Mouse (Mus musculus): Measurements from ENCODE around the gene Pex11b. TPM values are rescaled to one million over a fixed set of nuclear protein-coding genes. Genes with fewer than 3 reads are reported as not detected.

Gene Pex11b
- polyA plus RNA-seq, 1 experiment from 2014 or later, result 19.8 TPM

DNA sequence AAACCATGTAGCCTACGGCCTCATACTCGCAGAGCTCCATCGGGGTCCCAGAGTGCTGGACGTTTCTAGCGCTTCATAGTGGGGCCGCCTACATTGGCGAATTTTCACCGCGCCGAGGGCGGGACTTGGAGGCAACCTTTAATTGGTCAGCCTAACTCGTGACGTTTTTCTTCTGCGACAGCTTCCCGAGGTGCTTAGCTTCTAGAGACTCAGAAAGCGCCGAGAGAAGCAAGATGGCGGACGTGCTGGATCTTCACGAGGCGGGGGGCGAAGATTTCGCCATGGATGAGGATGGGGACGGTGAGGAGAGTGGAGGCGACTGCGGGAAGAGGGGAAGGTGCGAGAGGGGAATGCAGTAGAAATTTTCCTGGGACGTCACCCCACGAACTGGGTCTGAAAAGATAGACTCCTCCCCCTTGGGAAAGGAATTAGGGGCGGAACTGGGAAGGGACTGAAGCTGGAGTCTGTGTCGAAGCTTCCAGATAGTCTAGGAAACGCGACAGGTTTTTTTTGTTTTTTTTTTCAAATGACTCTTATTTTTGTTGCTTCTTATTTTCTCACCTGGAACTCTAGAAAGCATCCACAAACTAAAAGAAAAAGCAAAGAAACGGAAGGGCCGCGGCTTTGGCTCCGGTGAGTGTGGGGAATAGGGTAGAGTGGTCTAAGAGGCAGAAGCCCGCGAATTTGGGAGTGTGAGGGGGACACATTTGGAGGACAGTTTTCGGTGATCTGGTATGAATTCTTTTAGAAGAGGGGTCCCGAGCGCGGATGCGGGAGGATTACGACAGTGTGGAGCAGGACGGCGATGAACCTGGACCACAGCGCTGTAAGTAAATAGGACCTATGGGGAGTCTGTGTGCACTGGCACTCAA, 5.2 kb upstream of the Pex11b start, which contains the start of gene Rbm8a:
Rbm8a (plus strand) TSS at position 205 of the 872 bp plus-strand sequence.
- peak within 1 kb of the TSS; percentile 74 for H3K4me3 ChIP-seq (replicated peaks)
- H3K4me1 ChIP-seq (replicated peaks), result peaks cover 35% of the 10 kb centered on the region
- 1% methylated on average over 48 of the region's 48 CpGs for WGBS (ENCODE audit: insufficient replicate concordance)
- DNase-seq (peak; percentile 93), ATAC-seq (ENCODE audit: low read depth) (peak; percentile 93)
- peak within 1 kb of the TSS; percentile 83 for H3K9ac ChIP-seq
- H3K27ac ChIP-seq, result peak within 1 kb of the TSS; percentile 56; the same call in 1 of the 2 replicates
- no peaks in the 10 kb centered on the region for H3K9me3 ChIP-seq (replicated peaks)
- peak within 1 kb of the TSS; percentile 81 for H3K4me2 ChIP-seq
- H3K27me3 ChIP-seq, result no peaks in the 10 kb centered on the region
- H3K36me3 ChIP-seq, result peaks cover 29% of the 10 kb centered on the region

GRCm38 (mm10) chr3:96632058-96632457, 3.1 kb upstream of the Pex11b start:
- no peaks in the 10 kb centered on the region for H3K27me3 ChIP-seq
- H3K4me3 ChIP-seq (replicated peaks), result no peak overlapping the region
- no peaks in the 10 kb centered on the region for H3K9me3 ChIP-seq (replicated peaks)
- no peak overlapping the region for H3K4me2 ChIP-seq
- ATAC-seq (ENCODE audit: low read depth), result no peak
- no peak overlapping the region for H3K9ac ChIP-seq
- H3K27ac ChIP-seq, result no peak overlapping the region
- peaks cover 51% of the 10 kb centered on the region for H3K4me1 ChIP-seq (replicated peaks)
- DNase-seq, result no peak
- H3K36me3 ChIP-seq, result peaks cover 28% of the 10 kb centered on the region

- no peak overlapping the region for H3K4me3 ChIP-seq (replicated peaks)
- H3K4me1 ChIP-seq (replicated peaks), result peaks cover 47% of the 10 kb centered on the region
- no peak overlapping the region for H3K27ac ChIP-seq
- no peak for ATAC-seq (ENCODE audit: low read depth)
- H3K4me2 ChIP-seq, result 0 out of 2 replicates have a peak overlapping the region, but pooled peaks have one; percentile 93
- H3K9ac ChIP-seq, result no peak overlapping the region
- H3K27me3 ChIP-seq, result no peaks in the 10 kb centered on the region
- 36% methylated on average over 1 of the region's 1 CpGs for WGBS (ENCODE audit: insufficient replicate concordance)
- H3K9me3 ChIP-seq (replicated peaks), result no peaks in the 10 kb centered on the region
- peaks cover 39% of the 10 kb centered on the region for H3K36me3 ChIP-seq
- no peak for DNase-seq
These were observed 1.2 kb upstream of the Pex11b start for GRCm38 (mm10) chr3:96634015-96634414.

DNA sequence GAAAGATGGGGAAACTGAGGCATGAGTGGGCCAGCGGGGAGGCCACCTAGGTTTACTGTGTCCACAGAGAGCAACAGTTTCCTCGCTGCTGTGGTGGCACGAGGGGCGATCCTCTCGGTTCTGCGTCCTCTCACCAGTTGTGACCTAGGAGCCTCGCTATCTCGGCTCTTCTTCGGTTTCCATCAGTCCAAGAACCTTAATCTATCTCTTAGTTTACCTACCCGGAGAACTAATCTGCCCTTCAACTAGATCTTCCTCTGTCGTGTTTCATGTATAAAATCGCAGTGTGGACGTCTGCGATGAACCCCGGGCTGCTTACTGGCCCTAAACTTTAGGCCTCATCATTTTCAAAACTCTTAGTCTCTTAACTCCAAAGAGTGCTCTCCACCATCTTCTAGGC, 730 bp downstream of the Pex11b start:
- ATAC-seq (ENCODE audit: low read depth), result peak; percentile 27
- Histone ChIP-seq H3K27ac (peak overlapping the region; percentile 87), H3K4me2 (peak overlapping the region; percentile 93), H3K4me3 (replicated peaks) (peak overlapping the region; percentile 94), H3K9ac (peak overlapping the region; percentile 96), H3K36me3 (peaks cover 40% of the 10 kb centered on the region), H3K9me3 (replicated peaks) (no peaks in the 10 kb centered on the region), H3K4me1 (replicated peaks) (peaks cover 39% of the 10 kb centered on the region), H3K27me3 (no peaks in the 10 kb centered on the region)
- whole genome bisulfite sequencing (ENCODE audit: insufficient replicate concordance), result 8% methylated on average over 15 of the region's 15 CpGs
- no peak for DNase-seq

GRCm38 (mm10) chr3:96636448-96636847, 1.3 kb downstream of the Pex11b start:
- DNase-seq, result peak; percentile 4
- H3K36me3 ChIP-seq, result peaks cover 36% of the 10 kb centered on the region
- no peaks in the 10 kb centered on the region for H3K27me3 ChIP-seq
- H3K27ac ChIP-seq, result peak overlapping the region; percentile 87; the same call in 1 of the 2 replicates
- peak overlapping the region; percentile 94 for H3K4me3 ChIP-seq (replicated peaks)
- H3K4me2 ChIP-seq, result peak overlapping the region; percentile 93
- no peaks in the 10 kb centered on the region for H3K9me3 ChIP-seq (replicated peaks)
- H3K9ac ChIP-seq, result peak overlapping the region; percentile 96
- WGBS (ENCODE audit: insufficient replicate concordance), result 49% methylated on average over 11 of the region's 11 CpGs
- peaks cover 35% of the 10 kb centered on the region for H3K4me1 ChIP-seq (replicated peaks)
- ATAC-seq (ENCODE audit: low read depth), result no peak

DNA sequence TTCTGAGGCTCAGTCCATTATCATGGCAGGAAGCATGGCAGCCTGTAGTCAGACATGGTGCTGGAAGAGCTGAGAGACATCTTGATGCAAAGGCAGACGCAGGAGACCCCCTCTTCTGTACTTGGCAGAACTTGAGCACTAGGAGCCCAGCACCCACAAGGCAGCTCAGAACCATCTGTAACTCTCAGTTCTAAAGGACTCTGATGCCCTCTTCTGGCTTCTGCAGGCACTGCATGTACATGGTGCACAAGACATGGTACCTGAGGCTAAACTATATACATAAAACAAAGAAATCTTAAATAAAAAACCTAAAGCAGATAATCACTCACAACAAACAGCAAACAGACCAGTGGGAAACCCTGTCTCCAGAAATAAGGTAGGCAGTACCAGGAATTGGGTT, 4.0 kb downstream of the Pex11b start:
- DNase-seq, result peak; percentile 53

DNA sequence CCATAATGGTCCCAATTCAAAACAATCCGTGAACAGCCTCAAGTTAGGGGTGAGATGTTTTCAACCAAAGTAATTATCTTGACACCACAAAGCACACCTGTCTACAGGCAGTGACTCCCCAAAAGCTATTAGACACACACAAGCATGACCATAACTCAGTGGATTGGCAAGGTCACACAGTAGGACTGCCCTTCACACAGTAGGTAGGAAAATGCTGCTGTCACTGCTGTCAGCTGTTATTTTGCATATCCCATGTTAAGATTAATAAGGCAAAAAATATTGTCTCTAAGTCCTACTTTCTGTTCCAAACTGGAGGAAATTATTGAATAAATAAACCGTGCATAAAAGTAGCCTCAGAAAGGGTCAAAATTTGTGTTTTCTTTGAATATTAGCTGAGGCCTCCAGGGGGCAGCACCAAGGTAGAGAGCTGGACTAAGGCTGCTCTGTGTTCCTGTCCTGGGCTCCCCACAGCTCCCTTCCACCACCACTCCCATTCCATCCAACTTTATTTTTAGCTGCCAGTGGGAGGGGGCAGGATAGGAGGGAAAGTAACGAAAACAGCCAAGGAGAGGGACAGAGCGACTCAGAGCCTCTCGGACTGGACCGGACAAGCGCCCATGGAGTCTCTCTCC, 10.0 kb downstream of the Pex11b start, which contains the start of gene Itga10:
Itga10 (plus strand) TSS at position 567 of the 632 bp plus-strand sequence.
- ATAC-seq (ENCODE audit: low read depth) (peak; percentile 34; the same call in 1 of the 2 replicates), DNase-seq (no peak)
- Histone ChIP-seq H3K4me3 (replicated peaks) (no peak within 1 kb of the TSS), H3K27me3 (no peaks in the 10 kb centered on the region), H3K4me2 (no peak within 1 kb of the TSS), H3K27ac (no peak within 1 kb of the TSS), H3K9me3 (replicated peaks) (no peaks in the 10 kb centered on the region), H3K36me3 (peaks cover 24% of the 10 kb centered on the region), H3K9ac (no peak within 1 kb of the TSS), H3K4me1 (replicated peaks) (0 out of 2 replicates have a peak, but pooled peaks cover 3% of the 10 kb centered on the region)
- 81% methylated on average over 7 of the region's 7 CpGs for WGBS (ENCODE audit: insufficient replicate concordance)

More for the DNA sequence above, 4.0 kb downstream of the Pex11b start:
- H3K9ac ChIP-seq, result no peak overlapping the region
- peaks cover 33% of the 10 kb centered on the region for H3K36me3 ChIP-seq
- peaks cover 26% of the 10 kb centered on the region for H3K4me1 ChIP-seq (replicated peaks)
- H3K27ac ChIP-seq, result no peak overlapping the region
- H3K27me3 ChIP-seq, result no peaks in the 10 kb centered on the region
- no peak for ATAC-seq (ENCODE audit: low read depth)
- H3K4me2 ChIP-seq, result no peak overlapping the region
- H3K9me3 ChIP-seq (replicated peaks), result no peaks in the 10 kb centered on the region
- no peak overlapping the region for H3K4me3 ChIP-seq (replicated peaks)
- WGBS (ENCODE audit: insufficient replicate concordance), result 66% methylated on average over 1 of the region's 1 CpGs

- Histone ChIP-seq H3K4me1 (replicated peaks) (0 out of 2 replicates have a peak, but pooled peaks cover 5% of the 10 kb centered on the region), H3K9me3 (replicated peaks) (no peaks in the 10 kb centered on the region), H3K4me3 (replicated peaks) (no peak overlapping the region), H3K27ac (no peak overlapping the region), H3K4me2 (no peak overlapping the region), H3K27me3 (no peaks in the 10 kb centered on the region), H3K36me3 (peaks cover 21% of the 10 kb centered on the region), H3K9ac (no peak overlapping the region)
- DNase-seq, result no peak
- WGBS (ENCODE audit: insufficient replicate concordance), result 70% methylated on average over 3 of the region's 3 CpGs
- ATAC-seq (ENCODE audit: low read depth), result 0 out of 2 replicates have a peak, but pooled peaks have one; percentile 18
These were observed 12.2 kb downstream of the Pex11b start for GRCm38 (mm10) chr3:96647365-96647764.

DNA sequence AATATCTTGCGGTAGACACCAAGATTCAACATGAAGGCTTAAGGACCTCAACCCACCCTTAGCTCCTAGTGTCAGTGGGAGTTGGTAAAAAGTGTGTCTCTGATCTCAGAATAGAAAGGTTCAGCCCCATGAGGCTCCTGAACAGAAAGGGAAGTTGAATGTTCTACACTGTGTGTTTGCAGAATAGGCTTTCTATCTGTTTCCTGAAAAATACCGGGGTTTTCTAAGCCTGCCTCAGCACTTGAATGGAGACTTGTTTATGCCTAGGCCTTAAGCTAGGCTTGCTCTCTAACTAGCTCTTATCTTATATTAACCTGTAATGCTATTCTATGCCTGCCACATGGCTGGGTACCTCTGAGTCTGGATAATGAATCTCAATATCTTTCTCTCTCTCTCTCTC, 25.7 kb downstream of the Pex11b start:
- Histone ChIP-seq H3K27ac (no peak overlapping the region), H3K27me3 (0 out of 2 replicates have a peak, but pooled peaks cover 5% of the 10 kb centered on the region), H3K4me3 (replicated peaks) (no peak overlapping the region), H3K4me2 (no peak overlapping the region), H3K36me3 (no peaks in the 10 kb centered on the region), H3K9ac (no peak overlapping the region), H3K9me3 (replicated peaks) (no peaks in the 10 kb centered on the region), H3K4me1 (replicated peaks) (peaks cover 12% of the 10 kb centered on the region)
- DNase-seq, result no peak
- WGBS (ENCODE audit: insufficient replicate concordance), result 56% methylated on average over 2 of the region's 2 CpGs
- no peak for ATAC-seq (ENCODE audit: low read depth)

DNA sequence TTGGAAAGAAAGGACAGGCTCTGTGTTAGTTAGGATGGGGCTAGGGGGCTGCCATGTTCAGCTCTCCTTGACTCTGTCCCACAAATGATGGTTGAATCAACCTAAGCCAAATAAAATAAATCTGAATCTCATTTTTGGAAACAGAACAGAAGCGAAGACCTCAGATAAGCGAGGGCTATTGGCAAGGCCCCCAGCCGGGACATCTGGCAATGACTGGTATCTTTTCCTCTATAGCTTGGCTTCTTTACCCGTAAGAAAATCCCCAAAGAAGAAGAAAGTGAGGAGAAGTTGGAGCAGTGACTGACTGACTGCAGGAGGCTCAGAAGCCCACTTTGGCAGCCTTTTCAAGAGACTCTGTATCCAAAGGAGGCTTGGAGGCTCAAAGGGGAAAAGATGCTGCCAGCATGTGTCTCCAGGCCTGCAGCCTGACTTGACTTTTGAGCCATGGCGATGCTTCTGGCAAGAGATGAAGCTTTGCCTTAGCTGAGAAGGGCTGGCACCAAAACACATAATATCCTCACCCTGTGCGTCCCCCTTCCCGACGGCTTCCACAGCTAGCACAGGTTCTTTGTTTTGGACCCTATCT, 27.6 kb downstream of the Pex11b start:
- no peaks in the 10 kb centered on the region for H3K36me3 ChIP-seq

More for the DNA sequence above, 27.6 kb downstream of the Pex11b start:
- no peak for ATAC-seq (ENCODE audit: low read depth)
- Histone ChIP-seq H3K27me3 (0 out of 2 replicates have a peak, but pooled peaks cover 7% of the 10 kb centered on the region), H3K4me3 (replicated peaks) (no peak overlapping the region), H3K9ac (no peak overlapping the region), H3K27ac (no peak overlapping the region), H3K9me3 (replicated peaks) (no peaks in the 10 kb centered on the region), H3K4me2 (peak overlapping the region; percentile 59; the same call in 1 of the 2 replicates), H3K4me1 (replicated peaks) (peaks cover 12% of the 10 kb centered on the region)
- 65% methylated on average over 8 of the region's 8 CpGs for WGBS (ENCODE audit: insufficient replicate concordance)
- DNase-seq, result no peak

All from liver, embryonic 13.5 days (tissue).